Mouse (Mus musculus): ENCODE data around the gene Cdkal1.

GRCm38 (mm10) chr13:29233970-29234369 is 621.5 kb downstream of the Cdkal1 start:
- no peak for TF ChIP-seq POLR2A (IDR thresholded peaks at IDR 0.05; ENCODE audit: insufficient read length, low read depth)
- no peak for TF ChIP-seq USF1 (IDR thresholded peaks at IDR 0.05; ENCODE audit: low read depth)
- TF ChIP-seq MAX (IDR thresholded peaks at IDR 0.05; ENCODE audit: low read depth) = no peak
- TF ChIP-seq REST (IDR thresholded peaks at IDR 0.05; ENCODE audit: insufficient read depth, insufficient read length) = no peak
- no peak for TF ChIP-seq CEBPB (IDR thresholded peaks at IDR 0.05; ENCODE audit: insufficient read depth, poor library complexity, severe bottlenecking)
- TF ChIP-seq E2F4 (IDR thresholded peaks at IDR 0.05; ENCODE audit: insufficient read depth) = no peak
- TF ChIP-seq TCF12 (IDR thresholded peaks at IDR 0.05; ENCODE audit: insufficient read depth, poor library complexity, severe bottlenecking) = no peak
- TF ChIP-seq TCF3 (IDR thresholded peaks at IDR 0.05; ENCODE audit: insufficient read length, low read depth) = no peak
- TF ChIP-seq MYOD1 (IDR thresholded peaks at IDR 0.05; ENCODE audit: control insufficient read depth in 1 of 3, insufficient read length in 2 of 3, low read depth in 2 of 3) = no peak
- TF ChIP-seq POLR2AphosphoS2 (IDR thresholded peaks at IDR 0.05; ENCODE audit: insufficient read length, low read depth) = no peak
- TF ChIP-seq MYOG (IDR thresholded peaks at IDR 0.05; ENCODE audit: control insufficient read depth in 1 of 3, insufficient read depth in 1 of 3, insufficient read length in 2 of 3, low read depth in 2 of 3) = no peak

Measured in myocyte (in vitro differentiated cells).